Mouse (Mus musculus) CD4-positive helper T cell, adult 2 months (primary cell): ENCODE measurements around the gene Aasdh.

Experiments
- DNase-seq: peaks from one replicate; pipeline ENCODE4 v3.0.0-alpha.2; 2012; ENCODE audit warnings: low read depth, missing footprints, low spot score

The Aasdh gene

DNA sequence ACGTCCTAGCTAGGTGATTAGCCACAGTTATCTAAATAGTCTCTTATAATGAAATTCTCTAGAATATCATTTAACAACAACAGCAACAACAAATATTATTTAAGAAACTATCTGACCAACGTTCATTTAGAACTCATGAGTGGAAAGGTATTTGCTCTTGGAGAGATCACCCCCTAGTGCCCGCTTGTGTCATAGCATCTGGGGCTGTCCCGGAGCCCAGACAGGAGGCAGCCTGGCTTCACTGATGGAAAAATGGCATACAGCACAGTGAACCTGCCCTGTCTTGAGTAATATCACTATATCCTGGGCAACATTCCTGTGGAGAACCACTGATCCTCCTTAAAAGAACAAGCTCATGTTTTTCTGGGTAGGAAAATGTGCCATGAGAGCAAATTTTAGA is 61.9 kb downstream of the Aasdh start:
- DNase-seq = peak; percentile 53

DNA sequence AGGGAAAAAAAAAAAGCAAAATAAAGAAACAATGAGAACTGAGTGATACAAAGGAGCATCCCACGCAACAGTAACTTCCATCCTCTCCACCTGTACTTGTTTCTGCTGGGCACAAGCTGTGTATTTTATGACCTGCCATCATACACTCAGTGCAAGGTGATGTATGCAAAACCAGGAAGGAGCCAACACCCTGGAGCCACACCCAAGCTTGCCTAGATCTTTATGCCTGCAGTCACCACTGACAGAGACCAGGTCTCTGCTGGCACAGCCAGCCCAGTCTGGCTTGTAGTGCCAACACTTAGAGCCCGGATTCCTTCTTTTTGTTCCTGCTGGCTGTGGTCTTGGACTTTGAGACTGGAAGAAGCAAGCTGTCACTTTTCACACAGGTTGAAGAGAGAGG is 63.5 kb downstream of the Aasdh start:
- DNase-seq = no peak

DNA sequence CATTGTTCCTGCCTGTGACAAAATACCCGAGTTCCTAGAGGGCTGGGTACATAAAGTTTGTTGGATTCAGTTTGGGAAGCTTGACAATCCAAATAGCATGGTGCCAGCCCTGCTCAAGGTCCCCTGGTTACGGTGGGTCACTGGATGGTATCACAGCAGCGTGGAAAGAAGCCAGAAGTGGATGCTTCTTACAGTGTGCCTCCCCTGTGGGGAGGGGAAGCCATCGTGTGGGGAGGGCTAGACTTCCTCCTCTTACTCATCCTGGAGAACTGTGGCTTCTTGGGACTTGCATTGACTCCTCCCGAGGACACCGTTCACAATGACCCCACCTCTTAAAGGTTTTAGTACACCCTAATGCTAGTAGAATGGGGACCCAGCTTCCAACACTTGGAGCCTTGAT is 65.5 kb downstream of the Aasdh start:
- no peak for DNase-seq

DNA sequence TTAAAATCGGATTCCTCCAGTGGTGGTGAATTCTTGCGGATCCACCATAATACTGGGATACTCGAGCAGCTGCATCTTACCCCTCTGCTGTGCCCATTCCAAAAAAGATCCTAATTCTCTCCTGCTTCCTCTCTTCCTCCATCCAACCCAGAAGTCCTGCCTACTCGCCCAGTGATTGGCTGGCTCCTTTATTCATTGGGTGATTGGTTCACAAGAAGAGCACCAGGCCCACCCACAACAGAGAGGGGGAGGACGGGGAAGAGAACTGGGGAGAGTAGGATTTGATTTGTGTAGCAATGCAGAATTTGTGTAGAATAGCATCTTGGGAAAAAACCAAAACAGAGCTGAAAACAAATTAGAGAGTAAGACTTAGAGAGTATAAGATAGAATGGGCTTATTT is 68.3 kb downstream of the Aasdh start:
- no peak for DNase-seq

DNA sequence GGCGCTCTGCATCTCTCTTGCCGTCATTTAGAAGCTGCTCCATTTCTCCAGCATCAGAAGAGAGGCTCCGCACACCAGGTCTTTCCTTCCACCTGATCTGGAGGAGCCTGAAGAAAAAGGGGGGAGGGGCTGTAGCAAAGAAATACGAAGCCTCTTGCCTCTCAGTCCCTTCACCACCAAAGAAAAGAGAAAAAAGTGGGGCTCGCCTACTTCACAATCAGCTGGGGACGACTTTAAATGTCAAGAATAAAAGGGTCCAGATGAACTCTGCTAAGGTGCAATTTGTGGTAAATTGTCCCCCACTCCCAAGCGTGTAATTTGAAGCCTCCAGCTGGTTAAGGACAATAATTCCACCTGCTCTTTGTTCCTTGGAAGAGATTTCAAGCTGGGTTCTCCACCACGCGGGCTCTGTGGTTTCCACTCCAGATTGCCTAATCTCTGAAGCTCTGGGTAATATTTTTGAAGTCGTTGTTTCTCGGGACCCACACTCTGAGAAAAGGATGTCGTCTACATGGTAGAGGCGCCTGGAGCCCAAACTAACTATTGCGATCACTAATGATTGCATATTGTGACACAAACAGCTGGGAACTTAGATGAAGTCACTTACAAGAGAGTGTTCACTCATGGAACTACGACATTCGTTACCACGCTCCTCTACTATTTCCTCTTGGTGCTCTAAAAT is 72.6 kb downstream of the Aasdh start:
- no peak for DNase-seq

DNA sequence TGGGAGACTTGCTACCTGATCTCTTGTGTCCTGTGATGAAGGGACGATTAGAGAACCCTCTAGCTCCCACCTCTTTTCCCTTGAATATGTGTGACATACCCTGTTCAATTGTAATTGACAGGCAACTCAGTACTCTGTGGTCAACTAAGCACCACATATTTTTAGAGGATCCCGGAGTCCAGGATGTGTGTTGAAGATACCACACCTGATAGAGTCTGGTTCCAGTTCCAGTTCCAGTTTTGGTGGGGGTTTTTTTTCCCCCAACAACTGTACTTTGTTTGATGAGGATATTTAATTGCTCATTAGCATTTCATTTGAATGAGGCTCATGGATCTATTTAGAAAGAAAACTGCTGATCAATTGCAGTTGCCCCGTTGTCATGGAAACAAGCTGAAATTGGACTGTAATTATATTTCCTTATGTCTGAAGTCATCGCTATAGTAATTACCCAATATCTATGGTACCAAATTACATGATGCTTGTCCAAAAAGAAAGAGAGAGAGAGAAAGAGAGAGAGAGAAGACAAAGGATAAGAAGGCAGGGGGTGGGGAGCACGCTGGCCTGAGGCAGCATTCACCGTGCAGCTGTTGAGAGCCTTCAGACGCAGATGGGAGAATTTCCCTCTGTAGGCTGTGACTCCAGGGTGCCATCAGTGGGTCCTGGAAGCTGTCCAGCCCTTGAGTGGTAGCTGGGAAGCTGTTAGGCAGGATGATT is 76.6 kb downstream of the Aasdh start:
- no peak for DNase-seq
